Mouse (Mus musculus) urinary bladder, adult 18-20 months (tissue): ENCODE data around the gene 1190002N15Rik.

Experiments
- DNase-seq, 2 experiments: peaks; one replicate each; pipeline ENCODE4 v3.0.0; 2022; ENCODE audit warnings: low spot score in 2 of 2, mixed read lengths in 2 of 2

The 1190002N15Rik gene

DNA sequence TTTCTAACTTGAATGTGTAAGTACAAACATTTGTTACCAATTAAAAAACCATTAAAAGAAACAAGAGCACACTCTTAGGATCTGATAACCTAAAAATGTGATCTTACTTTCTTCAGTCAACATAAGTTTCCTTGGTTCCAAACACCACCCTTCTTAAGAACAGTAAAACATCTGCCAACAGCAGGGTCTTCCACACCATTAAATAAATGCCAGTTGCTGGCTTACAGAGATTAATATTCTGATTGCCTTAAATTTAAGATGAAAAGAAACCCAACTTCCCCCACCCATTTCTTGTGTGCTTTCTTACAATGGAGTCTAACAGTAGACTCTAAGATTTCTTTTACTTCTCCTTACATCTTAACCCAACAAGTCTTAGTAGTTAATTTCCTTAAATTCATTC is 7.9 kb downstream of the 1190002N15Rik start:
- no peak for DNase-seq

DNA sequence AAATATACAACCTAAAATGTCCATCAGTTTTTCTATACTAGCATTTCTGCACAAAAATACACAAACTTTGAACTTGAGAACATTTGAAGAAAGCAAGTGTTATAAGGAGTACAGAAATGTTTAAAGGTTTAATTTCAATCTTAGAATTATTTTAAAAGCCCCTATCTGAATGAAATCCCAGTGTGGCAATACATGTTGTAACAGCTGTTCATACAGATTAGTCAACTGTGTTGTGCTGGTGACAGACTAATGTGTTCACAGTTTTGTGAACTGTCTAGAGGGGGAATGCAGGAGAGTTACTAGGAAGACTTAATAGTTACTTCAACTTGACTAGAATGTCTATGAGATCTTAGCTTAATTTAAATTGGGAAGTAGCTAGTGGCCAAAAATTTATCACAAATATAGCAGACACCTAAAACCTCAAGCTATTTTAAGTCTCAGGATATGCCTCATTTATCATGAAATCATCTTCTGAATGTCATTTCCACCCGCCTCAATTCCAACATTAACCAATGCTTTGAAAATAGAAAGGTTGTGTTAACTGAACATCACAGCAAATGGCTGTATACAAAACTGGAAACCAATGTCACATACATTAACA is 8.6 kb downstream of the 1190002N15Rik start:
- no peak for DNase-seq

DNA sequence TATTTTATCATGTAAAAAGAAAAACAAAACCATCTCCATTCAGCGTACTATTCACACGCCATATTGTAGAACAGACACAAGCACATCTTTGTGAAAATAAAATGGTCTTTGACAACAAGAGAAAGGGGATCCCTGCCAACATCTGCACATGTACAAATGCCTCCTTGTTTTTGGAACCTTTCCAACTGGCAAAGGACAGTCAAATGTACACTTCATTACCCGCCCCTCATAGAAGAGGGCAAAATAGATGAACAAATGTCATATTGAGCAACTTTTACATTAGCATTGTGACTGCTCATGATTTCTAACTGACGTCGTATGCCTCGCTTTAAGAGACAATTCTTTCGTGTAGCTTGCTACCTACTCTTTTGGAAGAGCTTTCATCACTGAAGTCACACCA is 11.4 kb downstream of the 1190002N15Rik start:
- DNase-seq: no peak

DNA sequence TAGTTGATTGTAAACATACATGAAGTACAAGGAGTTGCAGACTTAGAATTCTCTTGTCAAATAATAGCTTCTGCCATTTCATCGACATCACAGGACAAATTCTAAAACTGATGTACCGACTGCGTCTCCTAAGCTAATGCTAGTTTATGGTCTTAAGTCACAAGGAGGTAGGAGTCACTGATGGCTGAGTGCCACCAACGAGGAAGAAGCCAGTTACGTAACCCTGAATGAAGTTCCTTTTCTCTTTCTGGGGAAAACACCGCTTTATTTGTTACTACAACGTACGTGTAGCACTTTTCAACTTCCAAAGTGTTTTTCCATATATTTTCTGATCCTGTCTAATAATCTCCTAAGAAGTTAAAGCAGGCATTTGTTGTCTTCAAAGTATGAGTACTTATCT is 25.6 kb downstream of the 1190002N15Rik start:
- DNase-seq: no peak

DNA sequence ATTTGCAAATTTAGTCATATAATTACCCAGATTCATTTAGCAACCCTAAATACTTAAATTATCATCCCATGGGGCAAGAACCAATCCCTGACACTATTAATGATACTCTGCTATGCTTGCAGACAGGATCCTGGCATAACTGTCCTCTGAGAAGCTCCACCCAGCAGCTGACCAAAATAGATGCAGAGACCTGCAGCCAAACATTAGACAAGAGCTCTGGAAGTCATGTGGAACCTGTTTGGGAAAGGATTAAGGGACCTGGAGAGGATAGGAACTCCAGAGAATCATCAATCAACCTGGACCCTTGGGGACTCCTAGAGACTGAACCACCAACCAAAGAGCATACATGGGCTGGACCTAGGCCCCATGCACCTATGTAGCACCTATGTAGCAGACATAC is 26.7 kb downstream of the 1190002N15Rik start:
- no peak for DNase-seq

DNA sequence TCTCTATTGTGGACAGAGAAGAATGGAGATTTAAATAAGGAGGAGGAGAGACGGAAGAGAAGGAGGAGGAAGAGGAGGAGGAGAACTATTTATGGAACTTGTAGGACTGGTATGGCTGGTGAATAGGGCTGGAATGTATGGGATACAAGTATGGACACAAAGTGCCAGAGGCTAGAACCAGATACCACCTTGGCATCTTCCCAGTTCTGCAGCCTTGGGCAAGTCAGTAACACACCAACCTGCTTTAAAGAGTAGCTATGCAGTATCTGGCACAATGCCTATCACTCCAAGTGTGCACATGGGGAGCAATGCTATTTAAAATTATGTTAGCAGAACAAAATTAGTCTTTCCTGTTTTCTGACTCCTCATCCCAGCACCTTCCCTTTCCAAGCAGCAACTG is 30.9 kb downstream of the 1190002N15Rik start:
- no peak for DNase-seq

DNA sequence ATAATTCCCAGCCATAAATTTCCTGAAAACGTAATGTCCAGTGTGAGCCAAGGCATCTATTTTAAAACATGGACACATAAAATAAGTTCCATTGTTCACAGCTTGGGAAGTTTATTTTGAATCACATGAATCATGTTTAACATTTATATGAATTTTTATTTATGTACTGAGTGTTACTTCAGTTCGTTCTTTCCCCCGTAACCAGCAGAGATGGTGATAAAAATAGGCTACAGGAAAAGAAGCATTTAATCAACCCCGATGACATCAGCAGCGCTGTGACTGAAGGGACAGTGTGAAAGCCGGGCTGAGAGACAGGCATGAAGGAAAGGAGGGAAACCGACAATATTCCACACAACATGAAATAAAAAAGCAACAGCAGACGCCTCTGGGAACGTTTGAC is 46.4 kb downstream of the 1190002N15Rik start:
- no peak for DNase-seq

DNA sequence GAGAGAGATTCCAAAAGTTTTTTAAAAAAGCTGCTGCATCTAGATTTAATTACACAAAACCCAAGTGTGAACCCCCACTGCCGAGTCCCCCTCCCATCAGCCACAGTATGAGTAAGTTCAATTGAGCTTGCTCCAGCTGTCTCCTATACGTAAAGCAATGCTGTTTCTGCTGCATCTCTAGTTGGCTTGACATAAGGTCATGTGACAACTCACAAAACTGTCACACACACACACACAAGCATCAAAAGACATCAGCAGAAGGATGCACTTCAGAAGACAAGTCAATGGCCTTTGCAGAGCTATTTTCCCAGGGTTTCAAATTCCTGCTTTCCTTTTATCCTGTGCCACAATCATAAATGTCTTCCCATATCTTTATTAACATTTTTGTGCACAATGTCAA is 49.9 kb downstream of the 1190002N15Rik start:
- DNase-seq: no peak

DNA sequence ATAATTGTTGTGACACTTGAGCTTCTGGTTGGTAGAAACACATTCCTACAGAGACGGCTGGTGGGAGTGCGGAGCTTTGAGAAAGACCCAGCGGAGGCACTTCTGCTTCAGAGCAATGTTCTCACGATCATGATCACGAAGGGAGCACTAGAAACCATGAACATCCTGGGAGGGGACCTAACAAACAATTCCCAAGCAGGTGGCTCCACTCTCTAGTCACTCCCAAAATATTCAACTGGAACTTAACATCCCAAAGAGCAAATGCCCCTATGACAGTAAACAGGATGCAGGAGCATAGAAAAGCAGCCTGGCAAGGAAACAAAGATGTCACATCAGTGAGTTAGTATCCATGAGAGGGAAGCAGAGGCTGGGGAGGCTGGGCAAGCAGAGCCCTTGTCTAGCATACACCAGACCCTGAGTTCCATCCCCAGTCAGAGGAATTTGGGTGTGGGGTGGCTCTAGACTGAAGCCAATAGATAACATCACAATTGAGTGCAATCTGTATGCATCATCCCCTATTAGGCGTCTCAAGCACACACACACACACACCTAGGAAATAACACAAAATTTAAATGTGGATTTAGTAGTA is 54.5 kb downstream of the 1190002N15Rik start:
- no peak for DNase-seq

DNA sequence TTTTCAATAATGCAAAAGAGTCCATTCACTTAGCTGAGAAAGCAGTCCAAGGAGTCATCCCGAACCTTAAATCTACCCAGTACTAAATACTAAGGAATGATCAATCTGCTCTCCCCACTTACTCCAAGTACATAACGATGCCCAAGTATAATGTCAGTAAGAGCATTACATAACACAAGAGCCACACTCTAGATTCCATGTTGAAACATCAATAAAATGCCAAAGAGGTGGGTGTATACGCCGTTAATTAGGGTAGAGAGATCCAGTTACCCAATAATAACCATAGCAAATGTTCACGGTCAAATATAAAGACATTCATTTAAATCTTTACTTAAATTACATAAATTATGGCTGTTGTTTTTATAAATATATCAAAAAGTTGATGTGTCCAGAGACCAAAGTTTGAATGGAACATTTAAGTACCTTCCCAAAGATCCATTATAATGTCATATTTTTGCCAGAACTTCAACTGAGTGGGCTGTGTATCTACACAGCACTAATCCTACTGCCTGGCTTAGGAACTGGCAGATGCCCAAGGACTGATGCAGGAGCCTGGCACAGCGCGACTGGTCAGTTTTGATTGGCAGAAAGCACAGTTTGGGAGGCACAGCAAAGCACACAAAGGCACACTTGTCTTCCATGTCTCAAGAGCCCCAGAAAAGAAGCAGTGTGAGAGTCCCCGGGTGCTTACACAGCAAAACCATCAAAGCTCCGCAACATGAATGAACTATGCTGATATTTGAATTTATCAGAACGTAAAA is 55.5 kb downstream of the 1190002N15Rik start:
- no peak for DNase-seq

DNA sequence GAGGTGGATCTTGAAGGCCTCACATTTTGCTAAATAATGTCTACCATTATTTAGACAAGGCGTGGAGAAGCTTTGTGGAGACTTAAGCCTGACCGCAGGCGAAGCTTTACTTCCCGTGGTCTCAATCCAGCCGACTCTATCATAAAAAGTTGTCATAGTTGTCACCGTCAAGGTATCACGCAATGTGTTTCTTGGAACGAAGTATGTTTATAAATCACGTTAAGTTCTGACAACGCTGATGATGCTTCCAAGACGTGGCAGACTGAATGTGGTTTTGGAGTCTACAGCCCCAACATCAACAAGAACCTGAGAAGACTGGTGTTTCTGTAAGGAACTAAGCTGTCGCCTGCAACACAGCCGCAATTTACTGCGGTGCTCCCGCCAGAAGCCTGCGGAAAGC is 56.8 kb downstream of the 1190002N15Rik start:
- no peak for DNase-seq

DNA sequence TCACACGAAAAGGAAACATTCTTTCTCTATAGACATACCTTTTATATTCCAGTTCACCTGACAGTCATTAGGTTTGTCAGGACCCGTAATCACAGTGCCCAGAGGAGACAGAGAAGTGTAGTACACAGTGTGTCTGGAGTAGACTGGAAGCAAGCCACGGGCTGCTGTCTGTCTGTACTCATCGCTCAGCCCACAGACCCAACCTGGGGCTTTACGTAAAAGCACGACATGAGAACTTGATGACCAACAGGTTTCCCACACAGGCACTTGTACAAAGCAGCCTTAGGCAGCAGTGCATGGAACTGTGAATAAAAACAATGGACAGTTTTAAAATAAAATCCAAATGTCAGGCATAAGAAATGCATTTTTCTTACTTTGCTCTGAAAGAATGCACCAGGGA is 58.5 kb downstream of the 1190002N15Rik start:
- no peak for DNase-seq

DNA sequence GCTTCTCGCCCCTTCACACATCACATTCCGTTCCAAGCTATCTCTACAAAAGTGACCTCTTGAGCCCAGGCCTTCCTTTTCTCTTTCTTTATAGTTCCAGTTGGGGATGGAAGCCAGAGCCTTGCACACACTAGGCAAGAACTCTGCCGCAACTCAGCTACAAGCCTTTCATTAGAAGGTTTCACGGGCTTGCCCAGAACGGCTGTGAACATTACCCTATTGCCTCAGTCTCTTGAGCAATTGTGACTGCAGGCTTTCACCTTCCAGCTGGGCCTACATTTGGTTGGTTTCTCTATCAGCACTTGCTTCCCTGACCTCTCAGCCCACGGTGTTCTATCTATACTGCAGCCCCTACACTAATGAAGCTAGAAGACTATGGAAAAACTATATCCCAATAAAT is 58.9 kb downstream of the 1190002N15Rik start:
- no peak for DNase-seq

DNA sequence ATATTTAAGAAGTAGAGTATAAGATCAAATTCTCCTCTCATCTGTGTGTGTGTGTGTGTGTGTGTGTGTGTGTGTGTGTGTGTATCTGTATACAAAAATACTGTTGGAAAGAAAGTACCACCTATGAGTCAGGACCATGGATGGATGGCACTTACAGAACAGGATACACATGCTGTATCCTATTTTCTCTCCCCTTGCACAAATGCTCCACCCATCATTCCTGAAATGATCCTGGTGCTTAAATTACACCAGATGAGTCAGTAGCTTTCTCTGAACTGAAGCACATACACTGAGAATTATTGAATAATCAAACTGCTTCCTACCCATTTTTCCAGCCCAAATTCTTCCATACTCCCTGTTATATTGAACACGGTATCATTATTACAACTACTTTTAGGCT is 61.9 kb downstream of the 1190002N15Rik start:
- DNase-seq: no peak

DNA sequence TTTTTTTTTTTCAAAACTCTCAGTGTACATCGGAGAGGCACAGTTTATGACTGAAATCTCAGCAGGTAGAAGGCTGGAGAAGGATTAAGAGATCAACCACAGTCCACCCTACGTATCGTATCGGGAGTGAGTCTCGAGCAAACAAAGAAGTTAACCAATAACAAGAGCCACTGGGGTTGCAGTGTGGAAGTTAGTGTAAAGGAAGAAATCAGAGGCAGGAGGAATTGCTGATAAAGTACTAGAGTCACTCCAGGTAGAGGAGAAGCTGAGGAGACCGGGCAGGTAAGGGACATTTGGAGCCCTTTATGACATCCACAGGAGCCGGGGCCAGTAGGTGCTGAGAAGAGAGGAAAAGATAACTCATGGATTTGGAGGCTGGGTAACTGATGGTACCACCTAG is 64.0 kb downstream of the 1190002N15Rik start:
- no peak for DNase-seq

DNA sequence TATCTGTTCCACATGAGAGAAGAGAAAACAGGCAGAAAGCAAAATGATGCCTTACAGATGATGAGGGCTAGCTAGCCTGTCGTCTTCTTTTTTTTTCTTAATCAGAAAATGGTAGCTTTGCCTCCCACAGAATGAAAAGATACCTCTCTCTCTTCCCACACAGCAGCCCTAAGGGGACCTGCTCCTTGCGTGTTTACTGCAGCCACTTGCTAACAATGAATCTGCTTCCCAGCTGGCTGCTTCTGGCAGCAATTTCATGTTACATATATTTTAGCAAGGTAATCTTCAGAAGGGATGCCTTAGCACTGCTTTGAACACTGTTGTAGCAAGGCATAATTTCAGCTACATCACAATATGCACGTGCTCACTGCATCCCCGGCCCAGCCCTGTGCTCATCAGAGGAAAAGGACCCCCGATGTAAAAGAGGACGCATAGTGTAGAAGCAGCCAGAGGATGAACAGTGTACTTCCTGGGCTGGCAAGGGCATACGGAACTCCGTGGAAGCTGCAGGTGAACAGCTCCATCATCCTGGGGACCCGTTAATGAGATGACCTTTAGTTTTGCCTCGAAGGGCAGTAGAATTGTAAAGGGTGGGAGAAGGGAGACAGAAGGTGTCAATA is 64.8 kb downstream of the 1190002N15Rik start:
- DNase-seq: no peak

DNA sequence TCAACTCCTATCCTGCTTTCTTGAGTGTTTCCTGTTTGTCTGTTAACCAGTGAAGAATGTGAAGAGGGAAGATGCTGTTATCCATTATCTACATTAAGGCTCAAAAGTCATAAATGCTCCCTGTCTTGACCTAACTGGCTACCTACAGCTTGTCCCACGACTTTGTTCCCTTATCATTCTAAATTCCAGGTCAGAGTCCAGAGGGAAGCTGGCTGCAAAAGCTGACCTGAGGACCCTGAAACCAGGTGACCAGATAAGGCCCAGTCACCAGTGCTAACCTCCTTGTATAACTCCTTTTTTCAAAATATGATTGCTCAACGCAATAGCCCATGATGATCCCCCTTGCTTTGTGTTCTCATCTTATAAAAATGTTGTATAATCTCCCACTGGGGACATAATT is 66.4 kb downstream of the 1190002N15Rik start:
- no peak for DNase-seq
